Mouse (Mus musculus) adrenal gland, postnatal 14 days (tissue): ENCODE data around the gene Lamc3. TPM values are rescaled to one million over a fixed set of nuclear protein-coding genes. Genes with fewer than 3 reads are reported as not detected.

ENCODE experiments used
- DNase-seq: peaks from one replicate; pipeline ENCODE4 v3.0.0; 2021; ENCODE audit warnings: mixed read lengths
- total RNA-seq: library from RNA; stranded (reverse); gene quantifications from 2 replicates; pipeline ENCODE4 v1.2.3, GENCODE M21; 2021

Gene Lamc3
- total RNA-seq, 1 experiment from 2014 or later, result 14.9 TPM

GRCm38 (mm10) chr2:31974809-31975371 is 87.8 kb downstream of the Lamc3 start:
- DNase-seq, result no peak

DNA sequence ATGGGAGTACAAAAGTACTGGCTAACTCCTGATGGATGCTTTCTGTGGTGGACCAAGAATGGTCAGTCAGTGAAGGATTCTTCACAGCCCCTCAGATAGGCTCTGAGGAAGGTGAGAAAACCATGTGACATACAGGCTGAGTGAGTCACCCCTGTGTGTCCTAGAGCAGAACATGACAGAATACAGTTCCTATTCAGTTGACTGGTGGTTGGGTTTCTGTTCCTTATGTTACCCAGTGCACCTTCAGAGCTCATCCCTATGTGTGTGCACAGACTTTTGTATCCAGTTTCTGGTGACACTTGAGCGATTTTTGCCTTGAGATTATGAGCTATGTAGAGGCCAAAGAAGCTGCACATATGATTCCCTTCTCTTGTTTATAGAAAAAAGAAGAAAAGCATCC is 100.7 kb downstream of the Lamc3 start:
- no peak for DNase-seq

GRCm38 (mm10) chr2:31990961-31991360 is 103.9 kb downstream of the Lamc3 start:
- DNase-seq, result no peak

- DNase-seq, result no peak
Observed at GRCm38 (mm10) chr2:31994896-31995295, 107.8 kb downstream of the Lamc3 start.

DNA sequence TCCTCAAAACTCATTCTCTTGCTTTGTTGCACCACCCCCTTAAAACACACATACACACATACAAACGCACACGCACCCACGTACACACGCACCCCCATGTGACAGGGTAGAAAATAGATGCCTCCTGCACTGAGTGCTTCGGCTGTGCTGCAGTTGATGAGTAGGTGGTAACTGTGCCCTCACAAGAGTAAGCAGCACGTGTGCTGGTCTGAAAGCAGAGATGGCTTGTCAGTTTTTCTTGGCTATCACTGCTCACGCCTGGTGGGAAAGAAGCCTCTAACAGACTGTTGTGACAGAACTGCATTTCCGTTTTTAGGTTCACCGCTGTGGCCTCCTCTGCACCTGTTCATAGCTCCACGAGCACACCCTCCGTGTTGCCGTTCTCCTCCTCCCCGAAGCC is 109.0 kb downstream of the Lamc3 start:
- DNase-seq, result no peak

Other genes starting within 250 kb of the Lamc3 start
- not detected in 2 replicates for gene Prdm12, start 247.3 kb upstream of the Lamc3 start, total RNA-seq
- 22.8 and 25.3 TPM in 2 replicates for gene Exosc2, start 216.6 kb upstream of the Lamc3 start, total RNA-seq
- 57.5 and 67.3 TPM in 2 replicates for gene Abl1, start 198.9 kb upstream of the Lamc3 start, total RNA-seq
- gene Qrfp, start 76.7 kb upstream of the Lamc3 start, total RNA-seq, result 0.19 TPM in 1 of 2 replicates, not detected in the other
- gene Fibcd1, start 41.3 kb upstream of the Lamc3 start, total RNA-seq, result 0.07 and 0.38 TPM in 2 replicates
- gene Aif1l, start 62.8 kb downstream of the Lamc3 start, total RNA-seq, result 8.3 and 10.7 TPM in 2 replicates
- 53.0 and 59.1 TPM in 2 replicates for gene Nup214, start 87.1 kb downstream of the Lamc3 start, total RNA-seq
- 3.0 and 10.0 TPM in 2 replicates for gene Fam78a, start 197.6 kb downstream of the Lamc3 start, total RNA-seq
- 3.0 and 3.6 TPM in 2 replicates for gene Plpp7, start 208.2 kb downstream of the Lamc3 start, total RNA-seq